Mouse (Mus musculus) intestine, embryonic 16.5 days (tissue): ENCODE results near the gene Crtc1. TPM values are rescaled to one million over a fixed set of nuclear protein-coding genes. Genes with fewer than 3 reads are reported as not detected.

Experiments used
- ATAC-seq: fragments of 200-750 bp; cut with Nextera tagmentation; 2 replicates; pipeline ENCODE4 v1.8.0; 2017; ENCODE audit warnings: moderate TSS enrichment, moderate library complexity
- H3K27ac ChIP-seq: fragments of 300-500 bp; sonication (generic); 2 replicates; pipeline ENCODE4 v1.5.1; 2014; ENCODE audit warnings: mild to moderate bottlenecking, low read length
- H3K27me3 ChIP-seq: fragments of 300-500 bp; sonication (generic); replicated peaks from 2 replicates; pipeline ENCODE4 v1.6.1; 2014; ENCODE audit warnings: low read length, control low read depth, mixed read lengths; ENCODE audit not compliant: control insufficient read depth, insufficient read depth
- H3K36me3 ChIP-seq: fragments of 300-500 bp; sonication (generic); 2 replicates; pipeline ENCODE4 v1.6.1; 2014; ENCODE audit warnings: low read length, control low read depth; ENCODE audit not compliant: control insufficient read depth, insufficient read depth
- H3K4me1 ChIP-seq: fragments of 300-500 bp; sonication (generic); 2 replicates; pipeline ENCODE4 v1.6.1; 2014; ENCODE audit warnings: low read length, control low read depth, mixed read lengths; ENCODE audit not compliant: control insufficient read depth, insufficient read depth
- H3K4me2 ChIP-seq: fragments of 300-500 bp; sonication (generic); 2 replicates; pipeline ENCODE4 v1.6.1; 2014; ENCODE audit warnings: low read depth, low read length, control low read depth
- H3K4me3 ChIP-seq: fragments of 300-500 bp; sonication (generic); 2 replicates; pipeline ENCODE4 v1.5.1; 2014; ENCODE audit warnings: mild to moderate bottlenecking, low read length
- H3K9ac ChIP-seq: fragments of 300-500 bp; sonication (generic); 2 replicates; pipeline ENCODE4 v1.6.1; 2014; ENCODE audit warnings: low read depth, low read length
- H3K9me3 ChIP-seq: fragments of 300-500 bp; sonication (generic); 2 replicates; pipeline ENCODE4 v1.6.1; 2016; ENCODE audit warnings: low read length, control low read depth; ENCODE audit not compliant: control insufficient read depth
- WGBS: fragments of 180-500 bp; shearing (Covaris S2); extraction: QIAGEN DNeasy Blood & Tissue Kit; methylation state at CpG from one replicate; pipeline ENCODE4 v1.1.7; 2014; 5-methylcytosine and 5-hydroxymethylcytosine counted together
- polyA plus RNA-seq: library from polyadenylated mRNA; unstranded; fragments of >200 nt; fragmentation: Nextera tagmentation; extraction: Ambion mirVana; gene quantifications from 2 replicates; pipeline ENCODE4 v1.2.1, GENCODE M21; 2015

Crtc1 gene
- polyA plus RNA-seq, 1 experiment from 2014 or later = 12.9 TPM

DNA sequence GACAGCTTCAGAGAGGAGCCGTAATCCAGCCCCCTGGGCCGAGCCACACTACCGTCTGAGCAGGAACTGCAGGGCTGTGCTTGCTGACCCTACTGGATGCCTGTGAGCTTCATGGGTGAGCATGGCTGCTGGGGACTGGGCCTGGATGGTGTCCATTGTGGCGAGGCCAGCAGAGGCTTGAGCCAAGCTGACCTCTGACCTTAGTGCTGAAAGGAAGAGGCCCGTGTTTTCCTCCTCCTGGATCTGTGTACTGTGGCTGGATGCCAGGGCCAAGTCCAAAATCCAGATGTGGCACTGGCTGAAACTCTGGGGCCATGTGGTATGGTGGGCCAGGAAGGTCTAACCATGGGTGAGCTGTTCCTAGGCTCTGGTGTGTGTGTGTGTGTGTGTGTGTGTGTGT lies 75.3 kb downstream of the Crtc1 start:
- peak; percentile 41; the same call in 1 of the 2 replicates for ATAC-seq
- H3K4me1 ChIP-seq = peaks cover 4% of the 10 kb centered on the region; the same call in 1 of the 2 replicates
- H3K27ac ChIP-seq = no peak overlapping the region
- WGBS = 32% methylated on average over 5 of the region's 5 CpGs
- no peaks in the 10 kb centered on the region for H3K9me3 ChIP-seq
- H3K4me3 ChIP-seq = no peak overlapping the region
- H3K4me2 ChIP-seq = no peak overlapping the region
- H3K27me3 ChIP-seq = no peaks in the 10 kb centered on the region
- no peaks in the 10 kb centered on the region for H3K36me3 ChIP-seq
- no peak overlapping the region for H3K9ac ChIP-seq

DNA sequence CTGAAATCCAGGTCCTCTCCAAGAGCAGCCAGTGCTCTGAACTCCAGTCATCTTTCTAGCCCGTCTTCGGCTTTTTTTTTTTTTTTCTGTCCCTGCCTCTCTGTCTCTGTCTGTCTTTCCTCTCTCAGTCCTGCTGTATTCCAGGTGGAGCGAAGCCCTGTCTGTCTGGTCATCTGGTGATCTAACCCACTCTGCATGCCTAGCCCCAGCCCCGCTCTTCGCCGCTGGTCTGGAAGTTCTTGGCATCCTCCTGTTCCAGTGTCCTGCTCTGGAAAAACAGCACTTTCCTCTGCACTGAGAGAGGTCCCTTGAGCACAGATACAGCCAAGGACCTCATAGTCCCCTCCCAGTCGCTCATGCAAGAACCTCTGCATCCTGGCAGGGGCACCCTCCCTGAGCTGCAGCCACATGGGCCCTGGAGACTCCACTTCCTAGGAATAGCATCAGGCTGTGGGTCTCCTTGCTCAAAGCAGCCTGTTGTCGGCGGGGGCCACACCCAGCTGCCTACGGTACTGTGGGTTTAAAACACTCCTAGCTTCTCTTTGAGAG lies 77.8 kb downstream of the Crtc1 start:
- Histone ChIP-seq H3K27ac (no peak overlapping the region), H3K36me3 (no peaks in the 10 kb centered on the region), H3K27me3 (no peaks in the 10 kb centered on the region), H3K4me1 (peaks cover 4% of the 10 kb centered on the region; the same call in 1 of the 2 replicates), H3K9me3 (no peaks in the 10 kb centered on the region), H3K9ac (no peak overlapping the region), H3K4me2 (no peak overlapping the region), H3K4me3 (no peak overlapping the region)
- WGBS = 68% methylated on average over 10 of the region's 10 CpGs
- ATAC-seq = no peak

DNA sequence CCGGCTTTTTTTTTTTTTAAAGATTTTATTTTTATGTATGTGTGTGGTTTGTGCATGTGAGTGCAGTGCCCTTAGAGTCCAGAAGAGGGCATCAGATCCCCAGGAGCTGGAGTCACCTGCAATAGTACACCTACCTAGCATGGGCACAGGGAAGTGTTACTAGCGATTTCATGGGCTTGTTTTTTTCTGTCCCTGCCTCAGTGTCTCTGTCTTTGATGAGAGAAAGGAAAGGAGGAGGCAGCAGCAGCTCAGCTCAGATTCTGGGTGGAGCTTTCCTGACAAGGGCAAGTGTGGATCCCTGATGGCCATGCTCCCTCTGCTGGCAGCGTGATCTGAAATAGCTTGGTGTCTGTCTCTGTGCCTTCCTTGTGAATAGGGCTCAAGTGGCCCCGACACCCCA lies 78.6 kb downstream of the Crtc1 start:
- WGBS = 62% methylated on average over 4 of the region's 4 CpGs
- H3K36me3 ChIP-seq = no peaks in the 10 kb centered on the region
- ATAC-seq = no peak
- H3K27ac ChIP-seq = no peak overlapping the region
- no peak overlapping the region for H3K4me2 ChIP-seq
- no peaks in the 10 kb centered on the region for H3K9me3 ChIP-seq
- no peak overlapping the region for H3K4me3 ChIP-seq
- peaks cover 4% of the 10 kb centered on the region; the same call in 1 of the 2 replicates for H3K4me1 ChIP-seq
- H3K27me3 ChIP-seq = no peaks in the 10 kb centered on the region
- H3K9ac ChIP-seq = no peak overlapping the region

DNA sequence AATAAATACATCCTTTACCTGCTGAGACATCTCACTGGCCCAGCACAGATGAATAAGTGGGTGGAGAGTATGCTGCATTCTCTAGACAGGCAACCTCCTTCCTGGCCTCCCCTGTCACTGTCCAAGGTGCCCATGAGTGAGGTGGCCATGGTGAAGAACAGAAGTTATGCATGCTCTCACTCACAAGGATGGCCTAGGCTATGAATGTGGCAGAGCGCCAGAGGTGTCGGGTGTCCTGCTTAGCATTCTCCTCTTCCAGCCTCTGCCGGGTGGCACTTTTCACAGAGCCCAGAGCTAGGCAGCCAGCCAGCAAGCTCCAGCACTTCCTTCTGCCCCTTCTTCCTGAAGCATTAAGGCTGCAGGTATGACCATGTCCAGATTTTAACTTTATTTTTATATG lies 80.0 kb downstream of the Crtc1 start:
- Histone ChIP-seq H3K4me1 (peaks cover 3% of the 10 kb centered on the region), H3K27me3 (no peaks in the 10 kb centered on the region), H3K27ac (no peak overlapping the region), H3K4me3 (no peak overlapping the region), H3K36me3 (no peaks in the 10 kb centered on the region), H3K9me3 (no peaks in the 10 kb centered on the region), H3K9ac (no peak overlapping the region), H3K4me2 (no peak overlapping the region)
- 21% methylated on average over 3 of the region's 3 CpGs for WGBS
- ATAC-seq = no peak

DNA sequence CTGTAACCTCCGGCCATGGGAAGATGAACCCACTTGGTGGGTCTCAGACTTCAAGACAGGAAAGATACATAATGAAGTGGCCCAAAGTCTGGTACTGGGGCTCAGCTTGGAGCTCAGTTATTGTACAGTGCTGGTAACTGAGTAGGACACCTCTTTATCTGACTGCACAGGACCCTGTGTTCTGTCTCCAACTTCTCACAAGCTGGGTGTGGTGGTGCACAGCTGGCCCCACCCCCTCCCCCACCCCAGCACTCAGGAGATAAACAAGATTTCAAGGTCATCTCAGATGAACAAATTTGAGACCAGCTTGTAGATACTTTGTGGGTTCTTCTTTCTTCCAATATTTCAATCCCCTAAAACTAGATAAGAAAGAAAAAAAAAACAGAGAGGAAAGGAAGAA lies 83.3 kb downstream of the Crtc1 start:
- H3K27ac ChIP-seq = no peak overlapping the region
- 78% methylated on average over 1 of the region's 1 CpGs for WGBS
- ATAC-seq = no peak

DNA sequence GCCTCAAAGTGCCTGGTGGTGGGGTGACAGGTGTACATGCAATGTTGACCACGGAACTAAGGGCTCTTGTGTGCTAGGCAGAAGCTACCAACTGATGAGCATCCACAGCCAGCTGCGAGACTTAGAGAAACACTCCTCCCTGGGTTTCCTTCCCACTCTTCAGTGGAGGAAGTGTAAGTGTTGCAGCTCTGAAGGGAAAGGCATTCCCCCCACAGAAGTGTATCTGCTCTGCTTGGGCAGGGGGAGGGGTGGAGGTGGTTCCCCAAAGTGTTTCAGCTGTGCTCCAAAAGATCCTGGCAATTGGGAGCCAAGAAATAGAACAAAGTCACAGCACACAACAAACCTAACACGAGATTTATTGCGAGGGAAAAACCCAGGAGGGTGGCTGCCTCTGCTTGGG lies 85.4 kb downstream of the Crtc1 start:
- peak overlapping the region; percentile 74 for H3K27ac ChIP-seq
- ATAC-seq = no peak
- WGBS = 54% methylated on average over 4 of the region's 4 CpGs
- peak overlapping the region; percentile 74 for H3K9ac ChIP-seq
- 0 out of 2 replicates have a peak, but pooled peaks cover under 1% of the 10 kb centered on the region for H3K36me3 ChIP-seq
- H3K27me3 ChIP-seq = no peaks in the 10 kb centered on the region
- peaks cover 35% of the 10 kb centered on the region for H3K4me1 ChIP-seq
- peak overlapping the region; percentile 75 for H3K4me2 ChIP-seq
- no peaks in the 10 kb centered on the region for H3K9me3 ChIP-seq
- peak overlapping the region; percentile 99 for H3K4me3 ChIP-seq

More for the DNA sequence above, 83.3 kb downstream of the Crtc1 start:
- no peak overlapping the region for H3K4me2 ChIP-seq
- no peaks in the 10 kb centered on the region for H3K9me3 ChIP-seq
- H3K36me3 ChIP-seq = no peaks in the 10 kb centered on the region
- no peaks in the 10 kb centered on the region for H3K27me3 ChIP-seq
- H3K4me1 ChIP-seq = peaks cover 19% of the 10 kb centered on the region
- no peak overlapping the region for H3K9ac ChIP-seq
- no peak overlapping the region for H3K4me3 ChIP-seq

DNA sequence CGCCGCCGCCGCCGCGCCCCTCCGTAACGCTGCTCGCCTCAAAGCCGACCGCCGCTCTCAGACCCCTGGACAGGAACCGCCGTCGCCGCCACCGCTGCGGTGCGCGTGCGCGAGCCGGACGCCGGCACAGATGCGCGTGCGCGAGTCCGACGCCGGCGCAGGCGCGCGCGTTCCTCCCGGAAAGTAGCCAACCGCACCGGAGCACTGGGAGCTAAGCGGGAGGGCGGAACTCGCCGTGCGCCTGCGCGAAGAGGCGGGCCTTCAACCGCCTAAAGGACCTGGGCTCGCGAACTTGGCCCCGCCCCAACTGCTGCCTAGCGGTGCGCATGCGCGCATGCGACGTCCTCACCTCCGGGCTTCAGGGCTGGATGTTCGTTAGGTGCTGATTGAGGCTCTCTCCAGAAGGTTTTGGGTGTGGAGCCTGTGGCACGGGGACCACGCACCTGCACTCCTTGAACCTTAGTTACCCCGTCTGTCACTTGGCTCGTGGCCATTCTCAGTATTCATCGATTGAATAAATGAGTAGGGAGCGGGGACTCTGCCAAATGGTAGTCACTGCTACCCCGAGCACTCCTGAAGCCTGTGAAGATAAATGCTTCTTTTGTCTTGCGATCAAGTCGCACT lies 86.1 kb downstream of the Crtc1 start, which contains the start of gene Upf1:
Gene Upf1, minus strand, starts transcription at position 85 of the 624 bp plus-strand sequence.
- Histone ChIP-seq H3K4me3 (peak within 1 kb of the TSS; percentile 99), H3K27me3 (no peaks in the 10 kb centered on the region), H3K4me2 (peak within 1 kb of the TSS; percentile 90), H3K9ac (peak within 1 kb of the TSS; percentile 97), H3K36me3 (0 out of 2 replicates have a peak, but pooled peaks cover 5% of the 10 kb centered on the region), H3K27ac (peak within 1 kb of the TSS; percentile 83), H3K4me1 (peaks cover 41% of the 10 kb centered on the region), H3K9me3 (no peaks in the 10 kb centered on the region)
- ATAC-seq = peak; percentile 91
- WGBS = under 1% methylated on average over 69 of the region's 69 CpGs

DNA sequence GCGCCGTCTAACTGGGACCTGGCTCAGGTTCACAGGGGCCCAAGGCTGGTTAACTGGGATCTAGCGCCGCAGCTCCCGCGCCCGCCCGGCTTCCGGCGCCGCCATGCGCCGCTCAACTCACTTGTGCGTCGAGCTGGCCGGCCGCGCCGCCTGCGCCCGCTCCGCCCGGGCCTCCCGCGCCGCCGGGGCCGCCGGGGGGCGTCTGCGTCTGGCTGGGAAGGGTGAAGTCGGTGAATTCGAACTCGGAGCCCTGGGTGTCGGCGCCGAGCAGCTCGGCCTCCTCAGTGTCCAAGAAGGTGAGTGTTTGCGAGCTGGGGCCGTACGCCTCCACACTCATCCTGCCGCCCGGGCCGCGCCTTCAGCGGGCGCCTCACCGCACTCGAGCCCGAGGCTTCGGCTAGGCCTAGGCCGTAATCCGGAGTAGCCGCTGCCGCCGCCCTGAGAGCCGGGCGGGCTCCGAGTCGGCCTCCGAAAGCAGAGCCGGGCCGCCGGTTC lies 86.7 kb downstream of the Crtc1 start:
- Histone ChIP-seq H3K9ac (peak overlapping the region; percentile 97), H3K4me3 (peak overlapping the region; percentile 99), H3K27ac (peak overlapping the region; percentile 83), H3K36me3 (0 out of 2 replicates have a peak, but pooled peaks cover 5% of the 10 kb centered on the region), H3K9me3 (no peaks in the 10 kb centered on the region), H3K4me1 (peaks cover 46% of the 10 kb centered on the region), H3K27me3 (no peaks in the 10 kb centered on the region), H3K4me2 (peak overlapping the region; percentile 90)
- peak; percentile 42 for ATAC-seq
- under 1% methylated on average over 61 of the region's 64 CpGs for WGBS

DNA sequence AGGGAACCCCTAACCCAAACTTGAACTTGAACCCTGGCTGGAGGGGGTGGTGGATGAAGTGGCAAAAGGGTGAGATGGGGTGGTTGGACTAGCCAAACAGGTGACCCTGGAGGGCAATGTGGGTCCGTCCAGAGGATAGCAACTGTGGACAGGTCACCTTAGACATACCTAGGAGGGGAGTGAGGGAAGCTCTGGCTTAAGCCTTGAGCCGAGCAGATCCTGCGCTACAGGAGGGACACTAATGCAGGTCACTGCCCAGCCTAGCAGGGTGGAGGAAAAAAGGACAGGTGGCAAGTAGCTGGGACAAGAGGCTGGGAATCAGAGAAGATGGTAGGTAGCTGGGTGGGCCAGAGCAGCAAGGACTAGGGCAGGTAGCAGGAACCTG lies 87.4 kb downstream of the Crtc1 start:
- no peaks in the 10 kb centered on the region for H3K27me3 ChIP-seq
- H3K4me3 ChIP-seq = peak overlapping the region; percentile 99
- peak overlapping the region; percentile 90 for H3K4me2 ChIP-seq
- 21% methylated on average over 3 of the region's 3 CpGs for WGBS
- H3K36me3 ChIP-seq = 0 out of 2 replicates have a peak, but pooled peaks cover 5% of the 10 kb centered on the region
- H3K4me1 ChIP-seq = peaks cover 46% of the 10 kb centered on the region
- no peaks in the 10 kb centered on the region for H3K9me3 ChIP-seq
- peak overlapping the region; percentile 83; the same call in 1 of the 2 replicates for H3K27ac ChIP-seq
- H3K9ac ChIP-seq = peak overlapping the region; percentile 97
- no peak for ATAC-seq
